ENCODE assay signal across 26 mouse cellular contexts in genomic region chr5:139303646-139304061, GRCm38 (mm10). TPM values are rescaled to one million over a fixed set of nuclear protein-coding genes. Genes with fewer than 3 reads are reported as not detected.
A peak's percentile ranks its signal among the peaks of the same experiment; 100 is the strongest.
DNase-seq lines count a peak whose midpoint lies in the region; ATAC-seq lines count a peak whose summit lies in the region.
"Had no signal": no experiment of that assay in that cellular context is flagged by ENCODE, and none has a peak within 500 bp of the region (broad histone marks: within the 10 kb centered on the region; RNA-seq: fewer than 3 reads in every experiment).

No protein-coding gene starts in this region.

- intact Hi-C loops in left cerebral cortex, postnatal 36 days (cut with DNase I) = no loop called here

- peak; percentile 39 to 59 for DNase-seq in spleen, postnatal 36 days (ENCODE audit: low spot score in 2 of 2)
- DNase-seq in spleen, adult 18-20 months = no peak
- peak; percentile 87 for DNase-seq in CD4-positive, CD25-positive, alpha-beta regulatory T cell, adult 2 months (ENCODE audit: low read depth, low spot score)
- DNase-seq in left cerebral cortex, adult 8-10 months (ENCODE audit: low spot score in 2 of 2) = no peak
- no peak for DNase-seq in left cerebral cortex, postnatal 36 days (ENCODE audit: low spot score in 2 of 2)
- no peak for DNase-seq in urinary bladder, postnatal 14 days (ENCODE audit: low spot score)
- DNase-seq: adrenal gland, adult 2 months; cerebellum, postnatal 14 days; kidney, postnatal 14 days; lung, adult 18-20 months; lung, postnatal 14 days; right cerebral cortex, adult 18-20 months; thymus, postnatal 4 days had no signal

- peak; percentile 83 for ATAC-seq in activated CD4-positive, CD25-positive, alpha-beta regulatory T cell, adult 4 months
- ATAC-seq in neutrophil, adult 5-6 weeks (ENCODE audit: extremely low read depth, insufficient number of reproducible peaks, low FRiP score, poor library complexity, severe bottlenecking) = peak; percentile 15; the same call in 1 of the 2 replicates
- ATAC-seq: forebrain, embryonic 16.5 days; intestine, embryonic 15.5 days; midbrain, embryonic 16.5 days had no signal

RNA-seq across cellular contexts. Expression of gene Adap1, which starts 21.8 kb away (rescaled TPM):
- 1 to 10 TPM; 3.5 to 5.7 TPM for polyA plus RNA-seq in activated CD4-positive, CD25-positive, alpha-beta regulatory T cell, adult 4 months (2017; shearing (Covaris generic))
- 20.8 and 21.1 TPM in 2 replicates for total RNA-seq in neutrophil, adult 5-6 weeks (2017)
- 100 to 1,000 TPM; 207 to 227 (median 217) TPM for total RNA-seq in left cerebral cortex, adult 8-10 months (2022)
- total RNA-seq in left cerebral cortex, postnatal 36 days (2021) = 100 to 1,000 TPM; 260 to 316 TPM

RNA-seq across cellular contexts. Expression of gene Cox19, which starts 47.6 kb away (rescaled TPM):
- polyA plus RNA-seq in activated CD4-positive, CD25-positive, alpha-beta regulatory T cell, adult 4 months (2017; shearing (Covaris generic)) = 10 to 100 TPM; 62.8 to 67.6 TPM
- total RNA-seq in neutrophil, adult 5-6 weeks (2017) = 14.4 and 17.2 TPM in 2 replicates
- total RNA-seq in left cerebral cortex, adult 8-10 months (2022) = 10 to 100 TPM; 59.2 to 62.6 (median 61.3) TPM
- 10 to 100 TPM; 65.7 to 74.4 TPM for total RNA-seq in left cerebral cortex, postnatal 36 days (2021)

RNA-seq across cellular contexts. Expression of gene Cyp2w1, which starts 48.8 kb away (rescaled TPM):
- polyA plus RNA-seq in activated CD4-positive, CD25-positive, alpha-beta regulatory T cell, adult 4 months (2017; shearing (Covaris generic)) = not detected
- not detected in 2 replicates for total RNA-seq in neutrophil, adult 5-6 weeks (2017)
- total RNA-seq in left cerebral cortex, adult 8-10 months (2022) = not detected
- total RNA-seq in left cerebral cortex, postnatal 36 days (2021) = not detected
- total RNA-seq: adrenal gland, adult 2 months; gastrocnemius, postnatal 4 days; layer of hippocampus, adult 8-10 months; left cerebral cortex, adult 2 months had no signal
- polyA plus RNA-seq: adrenal gland, adult 2 months; forebrain, embryonic 16.5 days; heart, embryonic 10.5 days; heart, postnatal 0 days; hindbrain, embryonic 13.5 days; limb, embryonic 11.5 days; liver, embryonic 11.5 days; midbrain, embryonic 16.5 days had no signal

RNA-seq across cellular contexts. Expression of gene Get4, which starts 51.5 kb away (rescaled TPM):
- polyA plus RNA-seq in activated CD4-positive, CD25-positive, alpha-beta regulatory T cell, adult 4 months (2017; shearing (Covaris generic)) = 10 to 100 TPM; 14.9 to 18.2 TPM
- 16.6 and 17.3 TPM in 2 replicates for total RNA-seq in neutrophil, adult 5-6 weeks (2017)
- total RNA-seq in left cerebral cortex, adult 8-10 months (2022) = 10 to 100 TPM; 56.1 to 59.8 (median 57.6) TPM
- total RNA-seq in left cerebral cortex, postnatal 36 days (2021) = 10 to 100 TPM; 51.5 to 52.9 TPM

Comparison
In these comparisons a context has a peak if more than half of its experiments do, and no peak if none do; other contexts are left out.
1. DNase-seq: peak in spleen, postnatal 36 days (2 of 2) and CD4-positive, CD25-positive, alpha-beta regulatory T cell, adult 2 months (single experiment); none in spleen, adult 18-20 months (0 of 2), left cerebral cortex, adult 8-10 months (0 of 2), left cerebral cortex, postnatal 36 days (0 of 2) and urinary bladder, postnatal 14 days (single experiment).